Mouse (Mus musculus) lung, adult 2 months (tissue): ENCODE data around the gene Grk3. TPM values are rescaled to one million over a fixed set of nuclear protein-coding genes. Genes with fewer than 3 reads are reported as not detected.

Source experiments
- DNase-seq: peaks from one replicate; pipeline ENCODE4 v3.0.0; 2022
- H3K4me1 ChIP-seq: fragments of 200-500 bp; 2 replicates; pipeline ENCODE4 v1.6.1; 2011; ENCODE audit warnings: low read length; ENCODE audit not compliant: control insufficient read depth, insufficient read depth
- H3K4me3 ChIP-seq: fragments of 200-500 bp; replicated peaks from 2 replicates; pipeline ENCODE3; 2011; ENCODE audit warnings: low read depth, mild to moderate bottlenecking, control low read depth, low read length; ENCODE audit errors: extremely low read depth
- CTCF ChIP-seq: fragments of 200-500 bp; IDR thresholded peaks from 2 replicates; pipeline ENCODE4 v1.5.1; 2011; ENCODE audit warnings: mild to moderate bottlenecking, low read length, control low read depth; ENCODE audit not compliant: insufficient read depth
- POLR2A ChIP-seq: fragments of 200-500 bp; IDR thresholded peaks from 2 replicates; pipeline ENCODE4 v1.6.1; 2011; ENCODE audit warnings: low read depth, mild to moderate bottlenecking, control low read depth, low read length, borderline replicate concordance; ENCODE audit errors: extremely low read depth
- WGBS: fragments of 180-500 bp; shearing (Covaris S2); methylation state at CpG from one replicate; pipeline ENCODE4 v1.1.7; 2018; 5-methylcytosine and 5-hydroxymethylcytosine counted together
- polyA plus RNA-seq: library from polyadenylated mRNA; depleted of rRNA; stranded (reverse); fragments of >200 nt; gene quantifications from 2 replicates; pipeline ENCODE4 v1.2.3, GENCODE M21; 2012

The Grk3 gene
- polyA plus RNA-seq, 1 experiment: 33.0 TPM

DNA sequence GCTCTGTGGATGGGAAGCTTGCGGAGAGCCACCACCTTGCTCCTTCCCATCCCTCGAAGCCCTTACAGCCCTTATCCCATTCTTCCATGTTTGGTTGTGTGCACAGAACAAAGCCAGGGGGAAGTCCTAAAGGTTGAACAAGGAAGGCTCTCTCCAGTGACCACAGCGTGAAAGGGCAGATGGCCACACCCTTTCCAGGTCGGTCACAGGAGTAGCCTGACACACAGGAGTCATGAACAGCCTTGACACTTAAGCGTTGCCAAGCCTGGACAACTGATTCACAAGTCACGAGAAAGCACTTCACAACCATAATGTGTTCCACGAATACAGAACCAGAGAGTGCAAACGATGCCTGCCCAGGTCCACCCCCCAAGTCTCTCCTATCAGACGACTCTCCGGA is 3.7 kb downstream of the Grk3 start:
- Histone ChIP-seq H3K4me1 (peaks cover 5% of the 10 kb centered on the region; the same call in 1 of the 2 replicates), H3K4me3 (no peak overlapping the region)
- TF ChIP-seq POLR2A (no peak), CTCF (no peak)
- 70% methylated on average over 10 of the region's 10 CpGs for WGBS
- no peak for DNase-seq

- Histone ChIP-seq H3K4me3 (no peak overlapping the region), H3K4me1 (peaks cover 7% of the 10 kb centered on the region)
- DNase-seq: no peak
- no peak for TF ChIP-seq CTCF
- no peak for TF ChIP-seq POLR2A
- WGBS: 64% methylated on average over 8 of the region's 8 CpGs
Observed at GRCm38 (mm10) chr5:113009183-113009820, 6.3 kb downstream of the Grk3 start.

DNA sequence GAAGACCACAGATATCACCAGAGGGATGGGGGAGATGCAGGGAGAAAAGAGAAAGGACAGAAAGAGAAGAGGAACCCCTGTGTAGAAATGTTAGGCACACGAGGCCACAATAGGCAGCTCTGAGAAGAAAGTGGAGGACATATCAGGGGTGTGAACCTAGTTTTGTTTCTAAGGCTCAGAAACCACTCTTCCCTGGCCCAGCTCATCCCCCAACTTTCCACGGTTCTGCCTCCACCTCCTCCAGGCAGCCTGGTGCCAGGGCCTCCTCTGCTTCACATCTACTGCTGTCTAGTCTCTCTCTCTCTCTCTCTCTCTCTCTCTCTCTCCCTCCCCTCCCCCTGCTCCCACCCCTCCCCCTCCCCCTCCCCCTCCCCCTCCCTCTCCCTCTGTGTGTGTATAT is 7.1 kb downstream of the Grk3 start:
- TF ChIP-seq CTCF: no peak
- no peak for TF ChIP-seq POLR2A
- 80% methylated on average over 2 of the region's 2 CpGs for WGBS
- DNase-seq: no peak
- Histone ChIP-seq H3K4me3 (no peak overlapping the region), H3K4me1 (peaks cover 7% of the 10 kb centered on the region)

DNA sequence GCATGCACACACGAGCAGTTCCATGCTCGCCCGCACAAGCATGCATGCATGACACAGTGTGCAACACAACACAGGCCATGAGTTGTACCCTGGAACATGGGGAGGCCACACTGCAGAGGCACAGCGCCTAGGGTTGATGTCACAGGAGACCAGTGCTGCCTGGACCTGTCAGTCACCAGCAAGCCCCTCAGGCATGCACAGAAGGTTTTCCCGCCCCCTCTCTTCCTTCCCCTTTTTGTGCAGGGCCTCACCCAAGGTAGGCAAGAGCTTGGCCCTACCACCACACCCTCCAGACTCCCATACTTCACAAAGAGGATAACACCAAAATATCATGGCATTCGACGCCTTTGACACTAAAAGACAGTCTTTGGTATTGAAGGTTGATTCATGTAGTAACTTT is 8.6 kb downstream of the Grk3 start:
- Histone ChIP-seq H3K4me1 (peaks cover 7% of the 10 kb centered on the region), H3K4me3 (no peak overlapping the region)
- DNase-seq: no peak
- WGBS: 86% methylated on average over 7 of the region's 7 CpGs
- TF ChIP-seq POLR2A (no peak), CTCF (no peak)

DNA sequence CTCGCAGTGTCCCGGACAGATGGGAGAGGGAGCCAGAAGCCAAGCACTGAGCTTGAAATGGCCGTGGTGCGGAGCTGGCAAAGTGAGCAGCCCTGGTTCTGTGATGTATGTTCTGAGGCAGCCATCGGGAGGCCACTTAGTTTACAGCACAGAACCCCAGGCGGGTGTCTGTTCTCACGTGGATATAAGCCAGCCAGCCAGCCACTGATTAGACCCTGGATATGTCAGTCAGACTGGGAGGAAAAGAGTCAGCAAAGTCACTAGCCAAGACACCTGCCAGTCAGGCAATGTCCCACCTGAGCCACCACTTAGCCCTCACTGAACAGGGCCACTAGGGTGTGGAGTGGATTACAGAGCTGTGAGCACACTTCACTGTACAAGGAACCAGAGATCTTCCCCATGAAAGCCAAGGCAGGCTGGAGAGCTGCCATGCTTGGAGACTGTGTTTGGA is 9.6 kb downstream of the Grk3 start:
- H3K4me3 ChIP-seq: no peak overlapping the region
- peak; percentile 29 for DNase-seq
- 64% methylated on average over 7 of the region's 7 CpGs for WGBS
- TF ChIP-seq POLR2A (no peak), CTCF (no peak)
- H3K4me1 ChIP-seq: peaks cover 6% of the 10 kb centered on the region

GRCm38 (mm10) chr5:113002821-113003380 is 12.7 kb downstream of the Grk3 start:
- Histone ChIP-seq H3K4me1 (peaks cover 2% of the 10 kb centered on the region; the same call in 1 of the 2 replicates), H3K4me3 (no peak overlapping the region)
- DNase-seq: no peak
- TF ChIP-seq CTCF (no peak), POLR2A (no peak)
- WGBS: 51% methylated on average over 5 of the region's 5 CpGs

DNA sequence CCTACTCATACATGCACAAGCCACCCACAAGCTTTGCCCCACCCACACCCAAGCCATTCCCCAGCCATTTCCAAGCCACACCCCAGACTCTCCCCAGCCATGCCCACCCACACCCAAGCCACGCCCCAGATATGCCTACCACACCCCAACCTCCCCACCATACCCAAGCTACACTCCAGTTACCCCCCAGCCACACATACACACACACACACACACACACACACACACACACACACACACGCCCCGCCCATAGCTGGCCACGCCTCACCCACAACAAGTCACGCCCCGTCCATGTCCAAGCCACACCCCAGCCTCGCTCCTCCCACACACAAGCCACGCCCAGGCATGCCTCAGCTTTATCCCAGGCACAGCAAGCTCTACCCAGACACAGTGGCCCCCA is 16.4 kb downstream of the Grk3 start:
- Histone ChIP-seq H3K4me3 (no peak overlapping the region), H3K4me1 (no peaks in the 10 kb centered on the region)
- WGBS: 79% methylated on average over 8 of the region's 8 CpGs
- TF ChIP-seq POLR2A (no peak), CTCF (no peak)
- DNase-seq: no peak

DNA sequence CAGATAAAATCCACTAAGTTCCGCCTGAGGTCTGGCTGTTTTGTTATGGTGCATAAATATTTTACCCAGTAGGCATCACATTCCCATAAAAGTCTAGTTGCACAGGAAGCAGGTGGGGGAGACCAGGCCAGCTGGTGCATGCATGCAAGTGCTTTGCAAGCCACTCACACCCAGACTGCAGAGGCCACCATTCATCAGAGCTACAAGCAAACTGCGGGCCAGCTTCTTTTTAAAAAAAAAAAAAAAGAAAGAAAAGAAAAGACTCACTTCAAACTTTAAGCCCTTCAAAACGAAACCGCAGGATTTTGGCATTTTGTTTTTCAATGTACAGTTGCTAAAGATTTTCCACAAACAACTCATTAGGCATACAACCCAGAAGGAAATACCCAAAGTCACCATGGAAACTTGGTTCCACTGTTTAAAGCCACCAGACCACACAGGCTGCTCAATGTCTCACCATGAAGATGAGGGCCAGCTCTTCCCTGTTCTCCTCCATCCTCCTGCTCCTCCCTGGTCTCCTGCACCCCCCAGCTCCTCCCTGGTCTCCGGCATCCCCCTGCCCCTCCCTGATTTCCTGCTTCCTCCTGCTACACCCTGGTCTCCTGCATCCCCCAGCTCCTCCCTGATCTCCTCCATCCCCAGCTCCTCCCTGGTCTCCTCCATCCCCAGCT is 17.9 kb downstream of the Grk3 start:
- WGBS: 46% methylated on average over 5 of the region's 5 CpGs
- no peak for DNase-seq
- no peaks in the 10 kb centered on the region for H3K4me1 ChIP-seq
- no peak overlapping the region for H3K4me3 ChIP-seq
- TF ChIP-seq POLR2A (no peak), CTCF (no peak)

GRCm38 (mm10) chr5:112991245-112991644 is 24.3 kb downstream of the Grk3 start:
- no peak for DNase-seq
- 80% methylated on average over 9 of the region's 9 CpGs for WGBS
- TF ChIP-seq CTCF: no peak
- no peak for TF ChIP-seq POLR2A
- Histone ChIP-seq H3K4me1 (no peaks in the 10 kb centered on the region), H3K4me3 (no peak overlapping the region)
